Mouse (Mus musculus) ES-Bruce4 (cell line): ENCODE measurements around the gene Ehmt1.

Experiments used
- CTCF ChIP-seq: IDR thresholded peaks from one replicate; pipeline ENCODE4 v1.8.1; 2011; ENCODE audit warnings: low read depth, low read length
- EP300 ChIP-seq: IDR thresholded peaks from 2 replicates; pipeline ENCODE4 v1.6.1; 2011; ENCODE audit warnings: low read depth, low read length; ENCODE audit not compliant: insufficient read depth
- POLR2A ChIP-seq: IDR thresholded peaks from one replicate; pipeline ENCODE4 v1.8.1; 2011; ENCODE audit warnings: low read length; ENCODE audit not compliant: insufficient read depth

GRCm38 (mm10) chr2:24926345-24926964, 7.0 kb upstream of the Ehmt1 start:
- TF ChIP-seq CTCF (no peak), EP300 (no peak), POLR2A (no peak)
